Mouse (Mus musculus) heart, postnatal 36 days (tissue): ENCODE measurements around the gene Tbl2. TPM values are rescaled to one million over a fixed set of nuclear protein-coding genes. Genes with fewer than 3 reads are reported as not detected.
A peak's percentile ranks its signal among the peaks of the same experiment; 100 is the strongest.

ENCODE experiments used
- DNase-seq, 2 experiments: peaks; one replicate each; pipeline ENCODE4 v3.0.0; 2021 to 2022
- intact Hi-C: fragments of 180-260 bp; cut with DNase I; formaldehyde crosslinking; loops from one replicate; pipeline ENCODE4 v1.15.1; 2025
- total RNA-seq, 2 experiments: library from RNA; stranded (reverse); gene quantifications; 2 replicates each; pipeline ENCODE4 v1.2.3; 2021

The Tbl2 gene
- total RNA-seq: 10 to 100 TPM; 11.7 to 12.8 TPM

- peak; percentile 99 for DNase-seq
These were observed at the start of gene Tbl2 for GRCm38 (mm10) chr5:135149053-135149819. Tbl2 (plus strand) TSS chr5:135149657.

DNA sequence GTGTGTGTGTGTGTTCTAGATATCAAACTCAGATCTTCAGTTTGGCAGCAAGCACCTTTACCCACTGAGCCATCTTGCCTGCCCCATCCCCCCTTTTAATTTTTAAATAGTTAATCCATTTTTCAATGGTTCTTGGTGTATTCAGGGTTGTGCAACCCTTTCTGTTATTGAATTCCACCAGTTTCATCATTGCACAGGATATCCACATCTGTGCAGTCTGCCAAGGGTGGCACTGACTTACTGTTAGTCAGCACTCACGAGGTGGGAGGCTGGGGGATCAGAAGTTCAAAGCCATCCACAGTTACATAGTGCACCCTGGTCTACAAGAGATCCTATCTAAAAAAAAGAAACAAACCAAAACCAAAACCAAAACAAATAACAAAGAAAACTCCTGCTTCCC lies 48.5 kb upstream of the Tbl2 start:
- DNase-seq: no peak
- intact Hi-C loops: loop anchor here (5.0 kb wide), 1 partner anchor 84 kb away; no protein-coding TSS in a partner anchor

More at GRCm38 (mm10) chr5:135149053-135149819, at the start of gene Tbl2:
- intact Hi-C loops: loop anchor here (1.0 to 2.0 kb wide), 2 partner anchors 19 to 42 kb away; partner anchors contain the start of gene Bcl7b

DNA sequence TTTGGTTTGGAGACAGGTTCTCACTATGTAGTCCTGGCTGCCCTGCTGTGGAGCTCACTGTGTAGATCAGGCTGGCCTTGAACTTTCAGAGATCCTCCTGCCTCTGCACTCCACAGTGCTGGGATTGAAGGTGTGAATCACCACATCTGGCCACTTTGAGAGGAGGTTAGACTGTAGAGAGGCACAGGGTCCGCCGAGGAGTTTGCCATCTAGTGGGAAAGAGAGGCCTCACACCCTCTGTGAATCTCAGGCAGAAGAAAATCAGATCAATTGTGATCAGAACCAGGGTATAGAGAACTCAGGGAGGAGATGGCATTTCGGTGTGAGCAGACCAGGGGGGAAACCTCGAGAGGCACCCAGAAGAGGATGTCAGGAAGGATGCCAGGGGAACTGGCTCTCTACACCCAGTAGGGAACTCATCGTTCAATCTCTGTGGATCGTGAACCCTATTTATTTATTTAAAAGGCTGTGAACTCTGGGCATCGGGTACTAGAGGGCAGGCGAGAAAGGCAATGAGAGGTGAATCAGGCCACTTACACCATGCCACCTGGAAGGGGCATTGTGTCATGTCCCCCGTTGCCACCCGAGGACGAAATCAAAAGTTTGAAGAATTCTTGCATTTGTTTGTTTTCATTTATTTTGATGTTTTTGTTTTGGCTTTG lies 45.3 kb upstream of the Tbl2 start:
- DNase-seq: no peak

GRCm38 (mm10) chr5:135106758-135107256 lies 42.6 kb upstream of the Tbl2 start:
- intact Hi-C loops: no loop called here
- peak; percentile 76 to 77 for DNase-seq

More for the DNA sequence above, 45.3 kb upstream of the Tbl2 start:
- intact Hi-C loops: loop anchor here (5.0 kb wide), 1 partner anchor 87 kb away; no protein-coding TSS in a partner anchor

GRCm38 (mm10) chr5:135107521-135108501 lies 41.6 kb upstream of the Tbl2 start:
- intact Hi-C loops: no loop called here
- DNase-seq: peak; percentile 67 to 79

- intact Hi-C loops: no loop called here
These were observed 40.4 kb upstream of the Tbl2 start for GRCm38 (mm10) chr5:135109017-135109416.

DNA sequence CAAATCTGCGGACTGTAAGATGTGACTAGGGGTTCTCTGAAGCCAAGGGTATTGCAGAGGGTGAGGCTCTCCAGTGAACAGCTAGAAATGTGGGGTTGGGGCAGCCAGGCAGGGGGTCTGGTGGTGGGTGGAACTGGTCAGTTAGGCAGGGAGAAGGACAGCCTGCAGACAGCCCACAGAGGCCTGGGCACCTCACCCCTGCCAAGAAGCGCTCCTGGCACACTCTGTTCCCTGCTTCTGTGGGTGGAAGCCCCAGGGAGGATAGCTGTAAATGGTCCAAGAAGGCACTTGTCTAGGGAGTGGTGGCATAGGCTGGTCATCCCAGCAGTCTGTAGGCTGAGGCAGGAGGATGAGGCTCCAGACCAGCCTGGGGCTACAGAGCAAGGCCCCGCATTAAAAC lies 40.0 kb upstream of the Tbl2 start:
- no peak for DNase-seq
- intact Hi-C loops: no loop called here

More at GRCm38 (mm10) chr5:135109017-135109416, 40.4 kb upstream of the Tbl2 start:
- no peak for DNase-seq

GRCm38 (mm10) chr5:135109976-135110375 lies 39.5 kb upstream of the Tbl2 start:
- intact Hi-C loops: no loop called here
- no peak for DNase-seq

- intact Hi-C loops: no loop called here
- no peak for DNase-seq
These were observed 35.7 kb upstream of the Tbl2 start for GRCm38 (mm10) chr5:135113782-135114181.

- intact Hi-C loops: no loop called here
- DNase-seq: no peak
These were observed 34.2 kb upstream of the Tbl2 start for GRCm38 (mm10) chr5:135115241-135115640.

GRCm38 (mm10) chr5:135118589-135119081 lies 30.8 kb upstream of the Tbl2 start:
- peak; percentile 68 to 74 for DNase-seq

GRCm38 (mm10) chr5:135120753-135121152 lies 28.7 kb upstream of the Tbl2 start:
- DNase-seq: no peak
- intact Hi-C loops: no loop called here

More at GRCm38 (mm10) chr5:135118589-135119081, 30.8 kb upstream of the Tbl2 start:
- intact Hi-C loops: loop anchor here (1.0 to 2.0 kb wide), 3 partner anchors 48 to 168 kb away; no protein-coding TSS in a partner anchor

- no peak for DNase-seq
- intact Hi-C loops: no loop called here
These were observed 23.3 kb upstream of the Tbl2 start for GRCm38 (mm10) chr5:135126121-135126520.

DNA sequence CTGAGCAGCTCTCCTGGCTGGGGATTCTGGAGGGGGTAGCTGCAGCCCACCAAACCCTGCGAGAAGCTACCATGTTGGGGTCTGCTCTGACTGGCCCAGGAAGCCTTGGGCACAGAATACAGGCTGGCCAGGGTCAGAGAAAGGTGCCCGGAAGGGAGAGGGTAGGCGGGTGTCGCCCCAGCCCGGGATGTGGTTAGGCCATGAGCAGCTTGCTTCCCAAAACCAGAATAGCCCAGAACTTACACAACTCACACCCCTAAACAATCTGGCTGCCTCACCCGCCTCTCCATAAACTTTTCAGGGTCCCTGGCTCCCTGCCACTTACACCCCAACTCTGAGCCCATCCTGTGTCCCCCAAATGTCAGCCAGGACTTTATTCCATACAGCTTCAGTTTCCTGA lies 21.8 kb upstream of the Tbl2 start:
- intact Hi-C loops: no loop called here

GRCm38 (mm10) chr5:135129747-135130146 lies 19.7 kb upstream of the Tbl2 start:
- no peak for DNase-seq
- intact Hi-C loops: no loop called here

More for the DNA sequence above, 21.8 kb upstream of the Tbl2 start:
- no peak for DNase-seq

GRCm38 (mm10) chr5:135133736-135134405 lies 15.6 kb upstream of the Tbl2 start:
- no peak for DNase-seq
- intact Hi-C loops: no loop called here

- intact Hi-C loops: no loop called here
These were observed 14.9 kb upstream of the Tbl2 start for GRCm38 (mm10) chr5:135134534-135134933.

GRCm38 (mm10) chr5:135139881-135140280 lies 9.6 kb upstream of the Tbl2 start:
- intact Hi-C loops: no loop called here

More at GRCm38 (mm10) chr5:135134534-135134933, 14.9 kb upstream of the Tbl2 start:
- peak; percentile 41 to 57 for DNase-seq

DNA sequence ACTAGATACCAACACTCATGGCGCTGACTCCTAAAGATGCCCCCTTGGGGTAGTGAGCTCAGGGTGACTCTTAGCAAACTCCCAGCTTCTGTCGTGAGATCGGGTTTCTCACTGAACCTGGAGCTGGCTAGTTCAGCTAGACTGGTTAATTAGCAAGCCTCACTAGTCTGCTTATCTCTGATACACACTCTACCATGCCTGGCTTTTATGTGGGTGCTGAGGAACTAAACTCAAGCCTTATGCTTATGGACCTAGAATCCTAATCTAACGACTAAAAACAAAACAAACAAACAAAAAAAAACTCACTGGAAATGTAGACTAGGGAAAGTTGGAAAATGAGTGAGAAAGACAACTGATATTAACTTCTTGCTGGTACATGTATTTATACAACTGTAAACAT lies 5.0 kb upstream of the Tbl2 start:
- DNase-seq: no peak
- intact Hi-C loops: no loop called here

More at GRCm38 (mm10) chr5:135139881-135140280, 9.6 kb upstream of the Tbl2 start:
- no peak for DNase-seq
